Mouse (Mus musculus) CD4-positive, CD25-positive, alpha-beta regulatory T cell, adult 2 months (primary cell): ENCODE results near the gene Lcorl.
A peak's percentile ranks its signal among the peaks of the same experiment; 100 is the strongest.
"Not testable (repeated sequence)": the region's sequence is repeated elsewhere in the genome, so short reads cannot be mapped to it uniquely, and the experiment has no call there.

Experiments used
- DNase-seq: peaks from one replicate; pipeline ENCODE4 v3.0.0-alpha.2; 2012; ENCODE audit warnings: low read depth, low spot score

The Lcorl gene

DNA sequence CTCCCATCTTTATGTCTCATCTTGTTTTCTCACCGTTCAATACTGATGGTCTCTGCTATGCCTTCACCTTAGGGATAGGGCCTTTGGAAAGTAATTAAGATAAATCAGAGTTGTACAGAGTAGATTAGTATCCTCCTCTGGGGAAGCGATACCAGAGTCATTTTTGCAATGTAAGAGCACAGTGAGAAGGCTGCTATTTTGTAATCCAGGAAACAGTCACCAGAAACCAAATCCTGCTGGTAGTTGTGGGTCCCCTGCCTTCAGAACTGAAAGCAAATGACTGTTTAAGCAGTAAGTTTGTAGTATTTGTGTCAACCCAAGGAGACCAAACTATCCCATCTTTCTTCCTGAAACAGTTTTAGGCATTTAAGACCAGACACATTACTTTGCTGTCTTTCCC lies 147.8 kb downstream of the Lcorl start:
- no peak for DNase-seq

DNA sequence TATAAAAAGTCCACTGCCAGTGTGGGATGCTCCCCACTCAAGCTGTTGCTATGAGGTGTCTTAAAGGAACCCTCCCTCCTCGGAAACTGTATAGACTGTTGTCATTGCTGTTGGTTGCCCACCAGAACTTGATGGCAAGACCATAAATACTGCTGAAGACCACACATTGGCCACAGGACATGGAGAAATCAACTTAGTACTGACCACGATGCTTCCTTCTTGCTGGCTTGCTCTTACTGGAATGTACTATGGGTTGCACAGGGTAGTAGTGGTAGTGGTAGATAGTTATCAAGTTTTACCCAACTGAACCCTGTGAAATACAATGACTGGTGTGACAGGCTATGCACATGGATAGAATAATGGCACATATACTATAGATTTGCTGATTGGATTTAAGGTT lies 150.6 kb downstream of the Lcorl start:
- DNase-seq, result no peak

DNA sequence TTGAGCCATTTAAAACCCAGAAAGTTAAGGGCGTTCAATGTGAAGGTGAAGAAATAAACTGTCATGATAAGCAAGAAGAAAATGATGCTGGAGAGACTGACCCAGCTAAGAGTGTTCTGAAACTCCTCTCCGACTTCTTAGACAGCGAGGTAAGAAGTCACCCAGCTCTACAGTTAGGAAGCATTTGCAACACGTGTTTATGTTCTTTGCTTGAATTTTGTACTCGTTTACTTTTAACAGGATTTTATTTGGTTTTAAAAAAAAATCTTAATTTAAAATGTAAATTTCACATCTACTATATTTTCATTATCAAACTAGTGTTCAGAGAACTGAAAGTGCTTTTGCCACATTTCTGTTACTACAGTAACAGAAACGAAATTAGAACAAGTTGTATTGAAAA lies 165.7 kb downstream of the Lcorl start:
- no peak for DNase-seq

DNA sequence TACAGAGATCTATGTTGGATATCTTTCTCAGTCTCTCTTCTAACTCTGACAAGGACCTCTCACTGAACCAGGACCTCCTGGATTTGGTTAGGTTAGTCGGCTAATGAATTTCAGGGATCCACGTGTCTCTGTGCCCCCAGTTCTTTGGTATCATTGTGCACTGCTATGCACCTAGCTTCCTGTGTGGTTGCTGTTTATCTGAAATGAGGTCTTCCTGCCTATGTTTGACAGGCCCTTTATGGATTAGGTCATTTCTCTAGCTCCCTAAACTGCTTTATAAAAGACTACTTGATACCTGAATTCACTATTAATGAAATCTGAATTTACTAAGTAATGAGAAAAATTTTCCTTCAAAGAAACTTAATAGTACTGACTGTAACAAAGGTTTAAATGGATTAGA lies 166.6 kb downstream of the Lcorl start:
- DNase-seq, result no peak

DNA sequence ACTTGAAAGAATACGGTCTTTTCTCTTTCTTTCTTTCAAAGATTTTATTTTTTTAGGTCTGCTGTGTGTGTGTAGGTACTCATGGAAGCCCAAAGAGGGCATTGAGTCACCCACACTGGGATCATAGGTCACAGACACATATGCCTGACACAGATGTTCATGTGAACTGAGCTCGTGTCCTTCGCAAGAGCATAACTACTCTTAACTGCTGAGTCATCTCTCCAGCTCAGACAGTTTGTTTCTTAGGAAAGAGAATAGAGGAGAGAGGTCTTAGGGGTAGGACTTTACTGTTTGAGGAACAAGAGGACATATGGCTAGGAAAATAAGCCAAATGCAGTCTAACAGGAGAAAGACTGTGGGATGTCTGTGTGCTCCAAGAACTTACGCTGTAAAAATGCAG lies 168.3 kb downstream of the Lcorl start:
- no peak for DNase-seq

DNA sequence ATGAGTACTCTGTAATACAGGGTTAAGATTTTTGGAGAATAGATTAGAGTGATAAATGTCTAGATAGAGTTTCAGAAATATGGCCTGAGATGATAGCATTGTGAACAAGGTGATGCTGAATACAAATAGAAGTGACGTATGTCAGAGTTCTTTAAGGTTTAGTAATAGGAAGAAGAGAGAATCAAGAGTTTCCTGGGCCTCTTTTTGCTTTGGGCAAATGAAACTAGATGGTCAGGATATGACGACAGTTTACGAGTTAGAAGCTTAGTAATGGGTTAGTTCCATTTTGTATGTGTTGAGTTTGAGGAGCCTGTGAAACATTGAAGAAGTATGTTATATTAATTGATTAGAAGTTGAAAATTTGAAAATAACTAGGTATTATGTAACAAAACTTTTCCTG lies 171.2 kb downstream of the Lcorl start:
- DNase-seq, result no peak

DNA sequence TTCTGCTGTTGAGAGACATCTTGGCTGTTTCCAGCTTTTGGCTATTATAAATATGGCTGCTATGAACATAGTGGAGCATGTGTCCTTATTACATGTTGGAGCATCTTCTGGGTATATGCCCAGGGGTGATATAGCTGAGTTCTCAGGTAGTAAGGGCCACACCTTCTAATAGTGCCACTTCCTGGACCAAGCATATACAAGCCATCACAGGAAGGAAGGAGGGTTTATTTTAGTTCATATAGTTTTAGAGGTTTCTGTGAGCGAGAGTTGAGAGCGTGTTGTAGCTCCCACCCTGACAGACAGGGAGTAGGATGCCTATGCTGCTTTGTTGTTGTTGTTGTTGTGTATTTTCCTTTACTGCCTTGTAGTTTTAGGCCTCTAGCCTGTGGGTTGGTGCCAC lies 172.2 kb downstream of the Lcorl start:
- DNase-seq, result no peak

DNA sequence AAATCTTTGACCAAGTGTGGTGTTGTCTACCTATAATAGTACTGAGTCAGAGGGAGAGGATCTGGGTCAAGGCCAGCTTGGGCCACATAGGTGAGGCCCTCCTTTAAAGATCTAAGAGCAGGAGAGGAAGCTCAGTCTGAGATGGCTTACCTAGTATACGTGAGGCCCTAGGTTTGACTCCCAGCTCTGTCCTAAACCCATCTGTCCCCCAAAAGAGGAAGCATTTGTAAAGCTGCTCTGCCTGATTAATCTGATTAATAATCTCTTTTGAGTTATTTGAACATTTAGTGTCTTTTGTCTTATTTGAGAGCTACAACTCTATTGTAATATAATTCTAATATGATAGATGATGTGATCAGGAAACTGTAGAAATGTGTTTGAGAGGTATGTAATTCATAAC lies 174.0 kb downstream of the Lcorl start:
- no peak for DNase-seq

DNA sequence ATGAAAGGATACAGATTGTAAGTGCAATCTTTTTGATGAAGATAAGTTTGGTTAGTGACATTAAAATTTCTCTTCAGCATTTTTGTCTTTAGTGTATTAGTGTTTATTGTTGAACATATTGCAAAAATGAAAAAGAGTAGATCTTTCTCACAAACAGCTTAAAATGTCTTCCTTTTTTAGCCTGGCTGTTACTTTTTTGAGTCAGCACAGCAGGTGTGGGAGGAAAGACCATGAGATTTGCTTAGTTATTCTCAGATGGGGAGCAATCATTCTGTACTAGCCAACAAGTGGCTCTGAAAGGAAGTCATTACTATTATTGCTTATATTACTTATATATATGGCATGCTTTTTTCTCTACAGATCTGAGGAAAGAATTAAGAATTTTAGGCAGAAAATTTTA lies 177.5 kb downstream of the Lcorl start:
- DNase-seq, result no peak

DNA sequence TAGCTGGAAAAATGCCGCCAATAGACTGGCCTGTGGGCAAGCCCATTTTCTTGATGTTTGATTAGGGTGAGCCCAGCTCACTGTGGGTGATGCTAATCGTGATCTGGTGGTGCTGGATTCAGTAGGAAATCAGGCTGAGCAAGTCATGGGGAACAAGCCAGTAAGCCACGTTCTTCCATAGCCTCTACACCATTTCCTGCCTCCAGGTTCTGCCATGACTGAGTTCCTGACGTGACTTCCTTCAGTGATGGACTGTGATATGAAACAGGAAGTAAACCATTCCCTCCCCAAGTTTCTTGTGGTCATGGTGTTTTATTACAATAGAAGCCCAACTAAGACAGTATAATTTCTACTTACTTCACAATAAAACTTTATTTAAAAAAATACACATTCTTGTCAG lies 179.8 kb downstream of the Lcorl start:
- peak; percentile 7 for DNase-seq

DNA sequence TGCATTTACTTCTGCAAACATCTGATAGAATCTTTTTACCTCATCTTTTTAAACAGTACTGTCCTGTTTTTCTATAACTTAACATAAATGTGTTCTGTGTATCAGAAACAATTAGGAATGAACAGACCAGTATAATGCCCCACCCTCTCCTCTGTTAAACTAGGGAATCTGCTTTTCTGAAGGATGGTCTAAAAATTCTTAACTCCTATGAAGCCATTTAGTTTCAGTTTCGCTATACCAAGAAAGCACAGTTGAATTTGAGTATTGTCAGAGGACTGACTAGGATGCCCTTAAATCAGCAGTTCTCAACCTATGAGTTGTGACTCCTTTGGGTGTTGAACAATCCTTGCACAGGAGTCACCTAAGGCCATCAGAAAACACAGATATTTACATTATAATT lies 182.4 kb downstream of the Lcorl start:
- DNase-seq, result peak; percentile 33

DNA sequence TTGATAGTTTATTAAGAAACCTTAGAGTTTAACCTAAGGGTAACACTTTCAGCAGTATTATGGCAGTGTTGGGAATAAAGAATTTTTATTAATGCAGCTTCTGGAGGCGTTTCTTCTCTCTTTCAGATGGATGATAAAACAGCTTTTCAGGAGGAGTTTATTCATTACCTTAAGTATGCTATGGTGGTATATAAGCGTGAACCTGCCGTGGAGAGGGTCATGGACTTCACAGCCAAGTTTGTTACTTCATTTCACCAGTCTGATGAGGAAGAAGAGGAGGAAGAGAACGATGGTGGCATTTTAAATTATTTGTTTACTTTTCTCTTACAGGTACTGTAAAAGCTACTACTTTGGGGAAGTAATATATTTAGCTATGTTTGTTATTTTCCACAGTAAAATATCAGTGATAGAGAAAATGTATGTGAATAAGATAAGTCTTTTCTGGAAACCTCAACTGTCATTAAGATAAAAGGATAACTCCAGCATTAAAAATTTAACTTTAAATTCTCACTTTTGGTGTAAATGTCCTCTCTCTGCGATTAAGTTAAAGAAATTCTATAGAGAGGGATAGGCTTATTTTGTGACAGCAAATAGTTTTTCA lies 186.4 kb downstream of the Lcorl start:
- no peak for DNase-seq

DNA sequence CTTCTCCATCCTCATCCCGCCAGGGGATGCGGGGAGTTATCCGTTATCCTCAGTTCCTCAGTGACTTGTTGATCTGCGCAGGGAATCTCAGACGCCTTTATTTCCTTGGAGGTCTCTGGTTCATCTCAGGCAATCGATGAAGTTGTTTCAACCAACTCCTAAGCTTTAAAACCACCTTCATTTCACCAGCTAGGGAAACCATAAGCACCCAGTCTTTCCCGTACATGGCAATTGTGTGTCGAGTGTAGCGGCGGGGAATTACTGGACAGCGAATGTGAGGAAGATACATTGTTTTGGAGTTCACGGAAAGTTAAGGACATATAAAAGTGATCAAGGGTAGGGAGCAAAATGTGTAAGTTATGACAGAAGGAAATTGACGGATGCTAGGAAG lies 187.1 kb downstream of the Lcorl start:
- no peak for DNase-seq

DNA sequence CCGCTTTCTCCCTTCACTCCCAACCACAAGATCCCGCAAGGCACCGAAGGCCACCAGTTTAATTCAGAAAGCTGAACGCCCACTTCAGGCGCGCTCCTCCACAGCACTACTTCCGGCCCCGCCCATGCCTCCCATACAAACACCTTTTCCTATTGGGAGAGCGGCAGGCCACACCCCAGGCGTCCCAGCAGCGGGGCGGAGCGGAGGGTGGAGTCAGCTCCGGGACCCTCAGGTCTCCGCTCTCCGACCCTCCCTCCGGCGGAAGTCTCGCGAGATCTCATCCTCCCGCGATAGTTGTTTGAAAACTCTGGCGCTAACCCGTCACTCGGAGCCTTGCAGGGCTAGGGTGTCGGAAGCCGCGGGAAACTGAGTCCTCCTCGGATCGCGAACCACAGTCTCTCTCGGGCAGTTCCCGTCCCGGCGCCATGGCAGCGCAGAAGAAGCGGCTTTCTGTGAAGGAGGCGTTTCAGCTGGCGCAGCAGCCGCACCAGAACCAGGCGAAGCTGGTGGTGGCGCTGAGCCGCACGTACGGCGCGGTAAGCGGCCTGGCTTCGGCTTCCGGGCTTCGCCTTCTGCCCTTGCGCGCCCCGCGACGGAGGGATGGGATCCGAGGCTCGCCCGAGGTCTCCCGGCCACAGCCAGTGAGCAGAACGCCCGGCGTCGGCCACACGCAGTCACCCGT lies 187.7 kb downstream of the Lcorl start, which contains the start of gene Ncapg:
Gene Ncapg, plus strand, starts transcription at position 322 of the 682 bp plus-strand sequence.
- DNase-seq, result peak; percentile 99

DNA sequence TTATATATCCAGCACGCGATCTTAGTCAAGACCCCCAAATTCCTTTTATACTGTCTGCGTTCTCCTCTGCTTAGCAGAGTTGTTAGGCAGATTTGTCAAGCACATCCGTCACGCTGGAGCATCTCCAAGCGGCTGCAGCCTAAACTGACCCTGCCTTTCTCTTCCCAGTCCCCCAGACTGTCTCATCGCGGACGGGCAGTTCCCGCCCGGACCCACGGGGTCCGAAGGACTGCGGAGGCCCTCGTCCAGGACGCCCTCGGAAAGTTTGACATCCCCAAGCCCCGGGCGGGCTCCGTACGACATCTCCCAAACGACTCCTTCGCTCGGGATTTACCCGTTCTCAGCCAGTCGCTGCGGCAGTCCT lies 188.2 kb downstream of the Lcorl start:
- no peak for DNase-seq

DNA sequence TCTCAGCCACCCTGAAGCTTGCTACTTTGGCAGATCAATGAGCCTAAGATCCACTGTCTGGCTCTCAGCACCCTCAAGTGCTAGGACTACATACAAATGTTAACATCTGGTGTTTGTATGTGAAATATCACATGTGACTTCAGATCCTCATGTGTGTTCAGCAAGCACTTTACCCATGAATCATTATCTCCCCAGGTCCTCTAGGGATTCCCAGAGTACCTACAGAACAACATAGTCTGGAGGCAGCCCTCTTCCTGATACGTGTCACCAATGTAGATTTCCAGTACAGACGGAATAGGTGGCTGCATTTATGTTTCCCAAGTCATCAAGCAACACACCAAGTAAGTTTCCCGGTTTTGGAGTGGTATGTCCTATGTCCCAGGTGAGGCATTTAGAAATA lies 188.6 kb downstream of the Lcorl start:
- peak; percentile 40 for DNase-seq

DNA sequence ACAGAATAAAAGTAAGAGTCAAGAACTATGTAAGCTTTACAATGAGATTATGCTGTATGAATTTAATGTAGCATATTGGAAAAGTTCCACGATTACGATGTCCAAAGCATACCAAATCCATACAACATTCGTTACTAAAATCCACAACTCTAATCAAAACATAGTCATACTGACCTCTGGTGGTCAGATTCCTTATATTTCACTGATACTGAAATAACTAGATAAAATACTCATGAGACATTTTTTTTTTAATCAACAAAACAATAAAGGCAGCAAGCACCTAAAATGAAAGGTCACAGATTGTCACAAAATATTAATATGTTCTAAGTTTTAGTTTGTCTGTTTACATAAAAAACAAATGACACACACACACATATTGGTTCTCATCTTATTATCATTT lies 189.1 kb downstream of the Lcorl start:
- peak; percentile 69 for DNase-seq

DNA sequence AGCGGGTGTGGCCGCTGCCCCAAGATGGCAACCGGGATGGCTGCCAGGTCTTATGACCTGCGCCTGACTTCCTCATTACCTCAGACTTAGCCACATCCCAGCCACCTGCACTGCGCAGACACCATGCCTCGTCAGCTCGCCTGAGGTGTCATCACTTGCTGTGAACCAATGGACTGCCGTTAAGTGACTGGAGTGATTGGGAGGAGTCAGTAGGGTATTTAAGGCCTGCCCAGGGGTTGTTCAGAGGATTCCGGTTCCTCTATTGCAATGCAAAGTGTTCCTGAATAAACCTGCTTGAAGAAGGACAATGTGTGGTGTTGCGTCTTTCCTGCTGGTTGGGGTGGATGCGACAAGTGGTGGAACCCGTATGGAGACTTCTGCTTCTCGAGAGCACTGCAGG lies 199.0 kb downstream of the Lcorl start:
- not testable (repeated sequence) for DNase-seq

DNA sequence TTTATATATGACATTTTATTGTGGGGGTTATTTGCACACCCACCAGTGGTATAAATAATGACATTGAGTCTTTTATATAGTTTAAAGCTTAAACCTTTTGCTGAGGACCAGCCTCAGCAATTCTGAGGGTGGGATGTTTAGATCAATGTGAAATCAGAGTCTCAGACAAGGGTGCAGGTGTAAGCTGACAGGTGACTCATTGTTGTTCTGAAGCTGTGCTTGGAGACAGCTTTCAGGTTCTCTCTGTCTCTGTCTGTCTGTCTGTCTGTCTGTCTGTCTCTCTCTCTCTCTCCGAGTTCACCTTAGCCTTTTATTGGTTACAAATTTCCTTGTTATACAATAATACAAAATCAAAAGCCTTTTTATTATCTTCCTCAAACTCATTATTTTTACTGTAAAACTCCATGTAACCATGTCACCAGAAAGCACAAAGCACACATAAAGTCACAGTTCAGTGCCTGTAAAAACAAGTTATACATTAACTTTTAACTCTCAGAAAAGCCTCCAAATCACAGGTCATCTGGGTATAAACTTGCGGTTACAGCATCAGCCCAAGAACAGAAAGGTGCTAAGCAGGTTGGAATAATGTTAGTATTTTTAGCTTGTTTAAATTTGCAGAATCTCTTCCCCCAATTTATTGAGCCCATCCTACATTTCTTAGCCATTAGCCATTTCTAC lies 206.2 kb downstream of the Lcorl start:
- DNase-seq, result no peak
